Mouse (Mus musculus) 3134 (cell line): ENCODE results near the gene Hap1.
"Not testable (repeated sequence)": the region's sequence is repeated elsewhere in the genome, so short reads cannot be mapped to it uniquely, and the experiment has no call there.

ENCODE experiments used
- DNase-seq: peaks from one replicate; pipeline ENCODE4 v3.0.0-alpha.2; 2011; ENCODE audit warnings: low spot score; ENCODE audit not compliant: insufficient read length; ENCODE audit errors: extremely low read depth

The Hap1 gene

GRCm38 (mm10) chr11:100360175-100360574 is 4.2 kb upstream of the Hap1 start:
- DNase-seq, result no peak

- DNase-seq, result no peak
Measured at GRCm38 (mm10) chr11:100357408-100357807, 1.5 kb upstream of the Hap1 start.

DNA sequence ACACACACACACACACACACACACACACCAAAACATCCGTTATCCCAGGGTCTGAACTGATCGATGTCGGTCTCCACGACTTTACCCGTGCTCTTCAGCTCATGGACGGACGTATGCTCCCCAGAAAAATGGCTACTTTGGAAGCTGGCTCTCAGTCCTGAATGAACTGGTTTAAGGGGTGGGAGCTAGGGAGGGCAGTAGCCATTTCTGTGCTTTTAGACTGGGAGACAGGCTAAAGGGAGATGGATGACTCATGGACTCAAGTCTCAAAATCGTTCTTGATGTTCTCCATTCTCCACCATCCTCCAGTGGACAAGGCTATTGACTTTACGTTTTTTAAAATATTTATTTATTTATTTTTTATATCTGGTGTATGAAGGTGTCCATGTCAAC is 887 bp upstream of the Hap1 start:
- DNase-seq, result no peak

DNA sequence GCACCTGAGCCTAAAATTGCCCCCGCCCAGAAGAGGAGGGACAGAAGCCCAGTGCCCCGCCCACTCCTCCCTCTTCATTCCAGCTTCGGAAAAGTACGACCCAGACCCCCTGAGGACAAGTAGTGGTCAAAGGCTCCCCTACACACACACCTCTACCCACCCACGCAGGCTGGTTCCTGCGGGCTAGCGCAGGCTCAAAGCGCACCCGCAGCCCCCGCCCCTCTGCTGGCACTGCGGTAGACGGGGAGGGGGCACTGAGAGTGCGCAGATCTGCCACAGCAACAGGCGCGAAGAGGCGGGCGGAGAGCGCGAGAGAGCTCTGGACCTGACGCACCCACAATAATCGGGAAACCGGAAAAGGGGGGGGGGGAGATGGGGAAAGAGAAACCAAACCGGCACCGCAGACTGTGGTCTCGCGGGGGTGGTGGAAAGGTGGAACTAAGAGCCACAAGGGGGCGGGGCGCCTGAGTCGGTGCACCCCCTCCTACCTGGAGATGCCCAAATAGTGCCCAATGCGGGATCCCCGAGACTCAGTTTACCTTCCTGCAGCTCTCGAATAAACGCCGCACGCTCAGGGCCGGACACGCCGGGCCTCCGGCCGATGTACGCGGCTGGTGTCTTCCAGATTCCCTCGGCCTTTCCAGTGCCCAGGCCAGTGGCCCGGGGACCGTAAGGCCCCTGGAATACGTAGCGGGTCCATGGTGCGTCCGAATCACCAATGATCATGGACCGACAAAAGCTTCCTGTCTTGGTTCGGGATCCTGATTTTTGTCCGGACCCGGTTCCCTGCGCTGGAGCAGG is 577 bp downstream of the Hap1 start:
- peak; percentile 60 for DNase-seq

DNA sequence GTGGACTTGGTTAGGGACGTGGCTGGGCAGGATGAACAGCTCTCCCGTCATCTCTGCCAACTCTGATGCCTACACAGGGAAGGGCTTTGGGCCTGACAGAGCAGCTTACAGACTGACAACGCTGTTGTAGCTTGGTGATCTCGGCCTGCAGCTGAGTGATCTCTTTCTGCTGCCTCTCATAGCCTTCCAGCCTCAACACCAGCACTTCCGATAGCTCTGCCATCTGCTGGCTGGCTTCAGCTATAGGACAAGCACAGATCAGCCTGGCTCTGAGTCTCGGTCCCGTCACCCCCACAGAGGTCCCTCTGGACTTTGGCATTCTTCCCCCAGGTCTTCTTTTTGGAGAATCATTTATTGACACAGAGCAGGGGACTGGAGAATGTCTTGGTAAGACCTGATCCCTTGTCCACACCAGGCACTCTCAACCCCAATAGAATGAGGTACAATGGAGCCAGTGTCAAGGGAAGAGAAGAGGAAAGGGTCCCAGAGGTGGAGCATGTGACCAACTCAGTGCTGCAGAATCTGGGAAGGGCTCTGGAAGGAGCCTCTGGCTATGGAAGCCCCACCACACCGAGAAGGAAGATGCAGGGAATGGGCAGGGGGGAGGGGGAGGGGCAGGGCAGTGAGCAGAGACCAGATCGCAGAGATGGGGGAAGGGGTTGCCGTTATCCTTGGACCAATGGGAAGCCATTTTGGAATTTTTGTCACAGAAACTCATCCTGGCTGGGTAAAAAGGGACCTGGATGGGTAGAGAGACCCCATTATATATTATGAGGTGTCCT is 3.7 kb downstream of the Hap1 start:
- DNase-seq, result no peak

- no peak for DNase-seq
Measured at GRCm38 (mm10) chr11:100344269-100344668, 11.7 kb downstream of the Hap1 start.

DNA sequence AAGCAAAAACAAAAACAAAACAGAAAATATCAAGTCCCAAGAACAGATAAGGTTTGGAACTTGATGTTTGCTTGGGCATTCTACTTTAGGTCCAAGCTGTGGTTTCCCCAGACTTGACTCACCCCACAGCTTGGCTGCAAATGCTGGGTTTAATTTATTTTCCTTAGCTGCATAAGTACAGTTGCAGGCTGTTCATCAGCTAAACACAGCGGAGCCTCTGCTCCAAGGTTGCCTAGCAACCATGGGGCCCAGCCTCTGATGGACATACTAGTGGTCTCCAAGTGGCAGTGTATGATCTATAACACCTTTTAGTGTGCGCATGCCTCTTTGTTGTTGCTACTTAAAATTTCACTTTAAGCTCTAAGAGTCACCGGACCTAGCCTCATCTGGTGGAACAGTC is 20.2 kb downstream of the Hap1 start:
- DNase-seq, result peak; percentile 34

DNA sequence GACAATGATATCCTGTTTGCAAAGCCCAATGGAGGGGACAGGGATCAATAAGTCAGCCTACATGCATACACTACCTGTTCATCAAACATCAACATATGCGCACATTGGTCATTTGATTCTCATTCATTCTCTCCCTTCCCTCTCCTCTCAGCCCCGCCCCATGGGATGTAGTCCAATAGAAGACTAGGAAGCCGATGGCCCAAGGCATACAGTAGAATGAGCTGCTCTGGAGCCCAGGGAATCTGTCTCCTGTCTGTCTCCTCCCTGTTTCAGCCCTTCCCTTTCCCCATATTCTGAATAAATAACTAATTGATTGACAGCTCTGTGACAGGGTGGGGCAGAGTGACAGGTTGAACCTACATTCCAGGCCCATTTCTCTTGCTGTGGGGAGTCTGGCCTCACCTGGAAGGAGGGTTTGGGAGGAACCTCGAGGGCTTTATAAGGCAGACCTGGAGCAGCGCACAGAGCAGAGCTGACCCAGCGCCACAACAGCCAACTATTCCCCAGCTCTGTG is 21.9 kb downstream of the Hap1 start, which contains the start of gene Gast:
Gene Gast (plus strand): TSS at position 464 of the 514 bp plus-strand sequence.
- DNase-seq, result no peak

GRCm38 (mm10) chr11:100332766-100333515 is 23.0 kb downstream of the Hap1 start:
- no peak for DNase-seq

DNA sequence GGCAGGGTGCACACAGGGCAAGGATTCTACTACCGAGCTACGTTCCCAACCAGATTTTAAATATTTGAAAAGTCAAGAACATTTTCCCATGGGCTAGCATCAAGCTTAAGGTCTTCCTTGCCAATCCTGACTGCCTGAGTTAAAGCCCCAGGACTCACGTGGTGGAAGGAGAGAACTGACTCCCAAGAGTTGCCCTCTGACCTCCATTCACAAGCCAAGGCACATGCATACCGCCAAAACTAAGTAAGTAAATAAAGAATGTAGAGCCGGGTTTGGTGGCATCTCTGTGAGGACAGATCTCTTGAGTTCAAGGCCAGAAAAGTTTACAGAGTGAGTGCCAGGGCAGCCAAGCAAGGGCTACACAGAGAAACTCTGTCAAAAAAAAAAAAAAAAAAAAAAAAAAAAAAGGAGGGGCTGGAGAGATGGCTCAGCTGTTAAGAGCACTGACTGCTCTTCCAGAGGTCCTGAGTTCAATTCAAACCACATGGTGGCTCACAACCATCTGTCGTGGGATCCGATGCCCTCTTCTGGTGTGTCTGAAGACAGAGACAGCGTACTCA is 25.0 kb downstream of the Hap1 start:
- not testable (repeated sequence) for DNase-seq

DNA sequence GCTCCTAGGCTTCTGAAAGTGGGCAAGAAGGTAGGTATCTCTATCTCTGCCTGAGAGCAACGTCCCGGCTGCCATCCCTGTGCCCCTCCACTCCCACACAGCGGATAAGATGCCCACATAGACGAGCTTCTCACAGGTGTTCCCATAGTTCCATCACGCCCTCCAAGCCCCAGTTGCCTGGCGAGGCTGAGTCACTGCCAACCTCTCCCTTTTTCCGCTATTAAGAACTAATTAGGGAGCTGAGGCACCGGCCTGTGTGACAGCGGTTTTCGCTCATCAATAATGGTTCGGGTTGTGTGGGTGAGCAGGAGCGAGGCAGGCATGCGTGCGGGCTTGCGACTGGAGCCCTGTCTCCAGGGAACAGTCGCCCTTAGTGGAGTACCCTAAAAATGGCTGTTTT is 25.7 kb downstream of the Hap1 start:
- DNase-seq, result no peak

DNA sequence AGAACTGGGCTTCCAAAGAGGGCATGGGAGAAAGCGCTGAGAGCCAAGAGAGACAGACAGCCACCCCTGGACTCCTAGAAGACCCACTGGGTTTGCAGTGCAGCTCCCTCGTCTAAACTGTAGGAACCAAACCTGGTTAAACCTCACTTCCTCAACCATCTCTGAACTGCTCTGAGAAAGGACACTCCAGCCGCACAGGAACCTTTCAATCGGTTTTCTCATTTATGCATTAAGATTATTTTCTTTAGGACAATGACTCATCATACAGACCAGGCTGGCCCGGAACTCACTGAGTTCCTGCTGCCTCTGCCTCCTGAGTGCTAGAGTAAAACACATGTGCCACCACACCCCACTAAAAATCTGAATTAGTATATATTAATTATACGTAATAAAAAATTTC is 28.2 kb downstream of the Hap1 start:
- no peak for DNase-seq

- no peak for DNase-seq
Measured at GRCm38 (mm10) chr11:100327316-100327715, 28.6 kb downstream of the Hap1 start.

GRCm38 (mm10) chr11:100325062-100325629 is 30.8 kb downstream of the Hap1 start:
- DNase-seq, result no peak

DNA sequence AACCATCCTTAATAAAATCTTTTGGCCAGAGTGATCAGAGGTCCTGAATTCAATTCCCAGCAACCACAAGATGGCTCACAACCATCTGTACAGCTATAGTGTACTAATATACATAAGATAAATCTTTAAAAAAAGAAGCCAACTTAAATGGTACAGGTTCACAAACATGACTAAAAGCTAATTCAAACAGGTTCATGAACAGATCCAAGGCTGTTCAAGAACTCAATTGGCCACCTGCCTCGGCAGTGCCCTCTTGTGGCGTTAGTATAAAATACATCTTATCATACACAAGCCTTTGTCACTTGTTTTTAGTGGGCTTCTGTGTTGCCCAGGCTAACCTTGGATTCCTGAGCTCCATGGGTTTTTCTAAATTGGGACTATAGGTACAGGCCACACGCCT is 32.4 kb downstream of the Hap1 start:
- DNase-seq, result peak; percentile 51

DNA sequence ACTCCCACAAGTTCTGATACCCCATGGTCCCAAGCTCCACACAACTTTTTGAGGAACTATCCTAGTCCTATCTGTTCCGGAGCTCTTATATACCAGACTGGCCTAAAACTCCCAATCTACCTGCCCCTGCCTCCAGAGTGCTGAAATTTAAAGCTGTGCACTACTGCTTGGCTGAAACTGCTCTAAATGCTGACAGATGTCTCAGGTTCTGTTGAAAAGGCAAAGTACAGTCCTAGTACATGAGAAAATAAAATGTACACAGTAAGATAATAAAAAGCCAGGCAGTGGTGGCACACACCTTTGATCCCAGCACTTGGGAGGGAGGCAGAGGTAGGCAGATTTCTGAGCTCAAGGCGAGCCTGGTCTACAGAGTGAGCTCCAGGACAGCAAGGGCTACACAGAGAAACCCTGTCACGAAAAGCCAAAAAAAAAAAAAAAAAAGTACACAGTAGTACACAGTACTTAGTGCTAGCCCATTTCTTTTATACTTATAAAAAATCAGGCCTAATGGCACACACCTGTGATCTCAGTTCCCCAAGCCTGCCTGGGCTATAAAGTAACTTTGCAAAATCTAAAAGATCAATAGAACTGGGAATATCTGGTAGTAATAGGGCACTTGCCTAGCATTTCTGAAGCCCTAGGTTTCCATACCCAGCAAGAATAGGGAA is 33.2 kb downstream of the Hap1 start:
- peak; percentile 39 for DNase-seq

- peak; percentile 15 for DNase-seq
Measured at GRCm38 (mm10) chr11:100321479-100322305, 34.2 kb downstream of the Hap1 start.

- DNase-seq, result not testable (repeated sequence)
Measured at GRCm38 (mm10) chr11:100320701-100321410, 35.1 kb downstream of the Hap1 start.
